Mouse (Mus musculus) R1 (cell line): Measurements from ENCODE around the gene Xylt2.
"Not testable (repeated sequence)": the region's sequence is repeated elsewhere in the genome, so short reads cannot be mapped to it uniquely, and the experiment has no call there.

Experiments used
- DNase-seq: peaks from one replicate; pipeline ENCODE4 v3.0.0-alpha.2; 2018; ENCODE audit warnings: low read depth, low spot score

The Xylt2 gene

GRCm38 (mm10) chr11:94677607-94678145 lies 361 bp upstream of the Xylt2 start:
- DNase-seq = no peak

DNA sequence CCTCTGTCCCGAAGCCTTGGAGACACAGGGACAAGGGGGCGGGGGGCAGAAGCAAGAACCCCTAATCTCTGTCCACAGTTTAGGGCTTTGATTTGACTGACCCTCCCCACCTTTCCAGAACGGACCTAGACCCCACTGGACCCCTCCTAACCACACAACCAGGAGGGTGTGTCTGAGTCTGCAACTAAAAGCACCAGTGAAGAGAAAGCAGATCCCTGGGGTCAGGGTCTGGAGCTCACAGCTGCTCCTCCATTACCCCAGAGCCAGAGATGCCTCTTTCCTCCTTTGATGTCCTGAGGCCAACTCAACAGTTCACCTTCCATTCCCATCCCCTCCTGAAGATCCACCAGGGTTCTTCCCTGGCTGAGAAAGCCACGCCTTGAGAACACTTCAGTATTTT lies 1.0 kb downstream of the Xylt2 start:
- DNase-seq = no peak

- peak; percentile 54 for DNase-seq
Measured at GRCm38 (mm10) chr11:94675446-94675845, 1.9 kb downstream of the Xylt2 start.

- DNase-seq = no peak
Measured at GRCm38 (mm10) chr11:94674984-94675383, 2.3 kb downstream of the Xylt2 start.

DNA sequence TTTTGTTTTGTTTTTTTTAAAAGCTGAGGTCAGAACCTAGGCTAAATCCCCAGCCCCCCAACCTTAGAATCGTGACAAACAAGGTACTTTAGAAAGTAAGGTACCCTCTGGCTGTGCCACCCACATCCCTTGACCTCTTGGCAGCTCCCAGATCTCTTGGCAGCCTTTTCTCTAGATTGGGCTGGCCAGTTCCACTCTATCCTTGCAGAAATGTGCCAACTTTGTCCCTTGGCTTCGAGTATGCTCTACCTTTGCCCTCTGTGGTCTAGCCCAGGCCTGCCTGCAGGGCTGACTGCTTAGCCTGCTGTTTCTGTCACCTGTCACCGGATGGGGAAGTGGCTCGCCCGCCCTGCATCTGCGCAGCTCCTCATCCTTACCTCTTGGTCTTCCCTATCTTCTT lies 12.0 kb downstream of the Xylt2 start:
- no peak for DNase-seq

GRCm38 (mm10) chr11:94661344-94661743 lies 16.0 kb downstream of the Xylt2 start:
- DNase-seq = no peak

GRCm38 (mm10) chr11:94653663-94654436 lies 23.5 kb downstream of the Xylt2 start, which contains the start of the genes Mrpl27 and Eme1:
Gene Mrpl27 (plus strand): TSS chr11:94653767.
Gene Eme1 (minus strand): TSS chr11:94653964.
- DNase-seq = peak; percentile 90

GRCm38 (mm10) chr11:94652973-94653372 lies 24.3 kb downstream of the Xylt2 start:
- DNase-seq = no peak

GRCm38 (mm10) chr11:94651241-94651640 lies 26.1 kb downstream of the Xylt2 start:
- DNase-seq = not testable (repeated sequence)

DNA sequence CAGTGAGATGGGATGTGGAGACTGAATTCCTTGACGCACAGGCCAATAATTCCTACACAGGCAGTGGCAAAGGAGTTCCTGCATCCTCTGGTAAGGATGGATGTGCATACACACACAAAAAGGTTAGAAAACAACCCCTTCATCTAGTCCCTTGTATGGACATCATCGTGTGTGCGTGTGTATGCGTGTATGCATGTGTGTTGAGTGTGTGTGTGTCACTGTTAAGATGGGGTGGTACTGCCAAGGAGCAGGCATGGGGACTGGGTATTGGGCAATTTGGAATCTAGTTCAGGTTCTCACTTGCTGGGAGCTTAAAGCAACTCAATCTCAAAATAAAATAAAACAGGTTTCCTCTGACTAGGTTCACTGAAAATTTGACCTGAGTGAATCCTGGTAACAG lies 30.9 kb downstream of the Xylt2 start:
- DNase-seq = no peak

GRCm38 (mm10) chr11:94644461-94645219 lies 32.7 kb downstream of the Xylt2 start:
- DNase-seq = no peak

DNA sequence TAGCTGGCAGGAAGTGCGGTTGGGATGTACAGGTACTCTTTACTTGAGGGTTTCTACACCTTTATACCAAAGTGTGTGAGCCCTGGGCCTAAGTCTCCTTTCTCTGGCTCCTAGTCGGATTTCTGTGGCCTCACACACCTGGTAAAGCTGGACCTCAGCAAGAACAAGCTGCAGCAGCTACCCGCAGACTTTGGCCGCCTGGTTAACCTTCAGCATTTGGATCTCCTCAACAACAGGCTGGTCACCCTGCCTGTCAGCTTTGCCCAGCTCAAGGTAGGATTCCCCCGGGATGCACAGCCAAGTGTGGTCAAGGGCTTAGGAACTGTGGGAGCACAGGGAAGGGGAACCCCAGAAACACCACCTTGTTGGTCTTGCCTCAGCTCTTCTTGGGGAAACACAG lies 42.9 kb downstream of the Xylt2 start:
- no peak for DNase-seq

GRCm38 (mm10) chr11:94632988-94633387 lies 44.3 kb downstream of the Xylt2 start:
- DNase-seq = no peak

DNA sequence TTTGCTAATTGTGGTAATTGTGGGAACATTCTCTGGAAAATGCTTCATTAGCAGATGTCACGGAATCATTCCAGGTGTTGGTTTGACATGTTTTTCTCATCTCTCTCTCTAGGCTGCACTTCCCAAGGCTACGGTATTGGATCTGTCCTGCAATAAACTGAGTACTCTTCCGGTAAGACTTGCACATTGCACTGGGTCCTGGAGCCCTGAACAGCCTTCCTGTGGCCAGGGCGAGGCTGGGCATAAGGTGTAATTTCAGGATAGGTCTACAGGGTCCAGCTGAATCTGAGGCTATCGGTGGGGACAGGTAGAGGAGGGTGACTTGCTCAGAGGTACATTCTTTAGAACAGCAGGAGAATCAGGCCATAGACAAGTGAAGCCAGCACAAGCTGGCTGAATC lies 45.3 kb downstream of the Xylt2 start:
- DNase-seq = no peak

DNA sequence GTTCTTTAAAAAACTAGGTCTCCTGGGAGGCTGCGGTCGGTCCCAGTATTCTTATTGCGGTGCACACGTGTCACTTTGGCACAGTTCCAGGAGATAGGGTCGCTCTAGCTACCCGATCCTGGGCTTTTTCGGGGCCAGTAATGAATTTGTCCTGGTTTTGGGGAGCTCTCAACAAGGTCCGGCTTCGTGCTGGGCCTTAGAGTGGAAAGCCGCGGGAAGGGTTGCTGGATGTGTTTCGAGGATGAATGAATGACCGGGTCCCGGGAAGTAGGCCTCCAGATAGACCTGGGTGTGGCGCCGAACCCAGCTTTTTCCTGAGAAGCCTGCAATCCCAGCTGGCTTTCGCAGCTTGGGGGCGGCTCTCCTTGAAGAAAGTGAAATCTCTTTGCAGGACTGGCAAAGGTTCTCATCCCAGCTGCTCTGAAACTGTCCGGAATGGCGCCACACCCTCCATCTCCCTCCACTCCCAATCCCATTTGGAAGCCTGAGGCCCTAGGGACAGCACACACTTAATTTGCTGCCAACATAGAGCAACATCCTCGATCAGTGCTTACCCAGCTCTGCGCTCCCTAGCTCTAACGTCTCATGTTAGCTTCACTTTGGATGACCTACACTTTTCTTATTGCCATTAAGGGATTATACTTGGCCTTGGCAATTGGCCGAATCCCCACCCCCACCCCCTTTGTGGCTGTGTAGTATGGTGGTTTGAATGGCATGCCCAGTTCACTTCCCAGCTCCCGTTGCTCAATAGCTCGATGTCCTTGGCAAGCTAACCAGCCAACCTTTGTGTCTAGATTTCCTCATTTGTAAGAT lies 46.9 kb downstream of the Xylt2 start:
- DNase-seq = peak; percentile 83

GRCm38 (mm10) chr11:94629884-94630198 lies 47.5 kb downstream of the Xylt2 start:
- DNase-seq = no peak

- peak; percentile 89 for DNase-seq
Measured at GRCm38 (mm10) chr11:94629199-94629883, 48.0 kb downstream of the Xylt2 start, which contains the start of gene Lrrc59. Gene Lrrc59 (plus strand): TSS chr11:94629767.

- DNase-seq = no peak
Measured at GRCm38 (mm10) chr11:94622162-94622561, 55.2 kb downstream of the Xylt2 start.

GRCm38 (mm10) chr11:94621458-94621852 lies 55.9 kb downstream of the Xylt2 start:
- DNase-seq = peak; percentile 50

GRCm38 (mm10) chr11:94620766-94621457 lies 56.4 kb downstream of the Xylt2 start:
- DNase-seq = peak; percentile 76

DNA sequence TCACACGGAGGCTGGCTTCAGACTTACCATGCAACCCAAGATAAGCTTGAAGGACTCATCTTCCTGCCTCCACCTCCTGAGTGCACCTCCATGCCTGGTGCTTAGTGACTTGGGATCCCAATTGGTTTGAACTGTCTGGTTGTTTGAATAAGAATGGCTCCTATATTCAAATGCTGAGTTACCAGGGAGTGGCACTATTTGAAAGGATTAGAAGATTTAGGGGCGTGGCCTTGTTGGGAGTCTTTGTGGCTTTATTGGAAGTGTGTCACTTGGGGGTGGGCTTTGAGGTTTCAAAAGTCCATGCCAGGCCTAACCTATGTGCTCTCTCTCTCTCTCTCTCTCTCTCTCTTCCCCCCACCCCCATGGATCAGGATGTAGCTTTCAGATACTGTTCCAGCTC lies 59.7 kb downstream of the Xylt2 start:
- peak; percentile 70 for DNase-seq
